Mouse (Mus musculus) forebrain, embryonic 11.5 days (tissue): Measurements from ENCODE around the gene Hes6. TPM values are rescaled to one million over a fixed set of nuclear protein-coding genes. Genes with fewer than 3 reads are reported as not detected.

Source experiments
- polyA plus RNA-seq: library from polyadenylated mRNA; unstranded; fragments of >200 nt; fragmentation: Nextera tagmentation; extraction: Ambion mirVana; gene quantifications from 2 replicates; pipeline ENCODE4 v1.2.1, GENCODE M21; 2014

The Hes6 gene
- polyA plus RNA-seq, 1 experiment from 2014 or later = 258 TPM

Other genes starting within 250 kb of the Hes6 start
- 0.12 and 0.41 TPM in 2 replicates for gene Ramp1, start 234.2 kb downstream of the Hes6 start, polyA plus RNA-seq
- gene Ube2f, start 163.7 kb downstream of the Hes6 start, polyA plus RNA-seq = 78.9 and 84.7 TPM in 2 replicates
- 14.2 and 17.0 TPM in 2 replicates for gene Scly, start 115.7 kb downstream of the Hes6 start, polyA plus RNA-seq
- gene Espnl, start 92.0 kb downstream of the Hes6 start, polyA plus RNA-seq = 0.04 and 0.08 TPM in 2 replicates
- gene Klhl30, start 63.0 kb downstream of the Hes6 start, polyA plus RNA-seq = not detected in 2 replicates
- 0.91 and 2.0 TPM in 2 replicates for gene Erfe, start 47.6 kb downstream of the Hes6 start, polyA plus RNA-seq
- 161 and 166 TPM in 2 replicates for gene Ilkap, start 15.2 kb downstream of the Hes6 start, polyA plus RNA-seq
- gene Per2, start 45.3 kb upstream of the Hes6 start, polyA plus RNA-seq = 2.7 and 3.6 TPM in 2 replicates
- gene Traf3ip1, start 80.6 kb upstream of the Hes6 start, polyA plus RNA-seq = 9.1 and 10.3 TPM in 2 replicates
- gene Asb1, start 126.5 kb upstream of the Hes6 start, polyA plus RNA-seq = 11.9 and 12.7 TPM in 2 replicates